Mouse (Mus musculus) kidney, adult 18-20 months (tissue): ENCODE data around the gene Polr2i.
"Not testable (repeated sequence)": the region's sequence is repeated elsewhere in the genome, so short reads cannot be mapped to it uniquely, and the experiment has no call there.

Source experiments
- DNase-seq: peaks from one replicate; pipeline ENCODE4 v3.0.0; 2021

Polr2i gene

DNA sequence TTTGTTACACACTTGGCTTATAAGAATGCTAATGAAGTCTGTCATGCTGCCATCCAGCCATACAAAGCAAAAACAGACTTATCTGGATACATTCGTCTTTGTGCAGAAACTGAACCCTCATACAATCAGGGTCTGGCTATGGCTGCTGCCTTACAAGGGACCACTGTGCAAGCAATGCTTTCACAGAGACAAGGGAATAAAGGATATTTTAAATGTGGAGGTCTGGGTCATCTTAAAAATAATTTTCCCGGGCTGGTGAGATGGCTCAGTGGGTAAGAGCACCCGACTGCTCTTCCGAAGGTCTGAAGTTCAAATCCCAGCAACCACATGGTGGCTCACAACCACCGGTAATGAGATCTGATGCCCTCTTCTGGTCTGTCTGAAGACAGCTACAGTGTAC is 25.4 kb upstream of the Polr2i start:
- not testable (repeated sequence) for DNase-seq

DNA sequence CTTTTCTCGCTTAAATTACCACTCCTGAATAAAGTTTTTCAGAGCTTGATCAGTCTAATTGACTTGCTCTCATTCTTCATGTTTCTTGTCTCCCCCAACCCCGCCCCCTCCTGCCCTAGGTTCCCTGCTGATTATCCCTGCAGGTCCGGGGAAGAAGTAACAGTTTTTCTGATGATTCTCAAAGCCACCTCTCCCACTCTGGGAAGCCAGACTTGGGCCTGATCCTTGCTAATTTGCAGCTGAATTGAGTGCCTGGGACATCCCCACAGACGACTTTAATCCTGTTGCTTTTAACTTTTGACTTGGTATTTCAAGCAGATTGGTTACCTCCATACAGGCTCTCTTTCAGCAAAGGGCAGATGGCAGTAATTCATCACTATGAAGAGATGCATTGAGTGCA is 20.7 kb upstream of the Polr2i start:
- no peak for DNase-seq

DNA sequence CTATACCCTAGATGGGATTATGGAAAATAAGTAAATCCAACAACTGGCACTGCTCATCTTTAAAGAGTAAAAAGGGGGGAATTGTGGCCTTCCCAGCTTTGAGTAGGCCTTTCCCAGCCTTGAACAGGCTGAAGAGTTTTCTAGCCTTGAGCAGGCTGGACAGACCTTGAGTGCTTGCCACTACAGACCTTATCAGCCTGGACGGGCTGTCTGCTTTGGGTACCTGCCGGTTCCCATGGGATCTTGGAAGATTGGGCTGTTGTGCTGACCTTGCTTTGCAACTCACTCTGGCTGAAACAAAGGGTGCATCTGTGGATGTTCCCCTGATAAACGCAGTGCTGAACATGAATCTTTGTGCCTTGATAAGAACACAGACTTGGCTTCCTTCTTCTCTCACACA is 17.9 kb upstream of the Polr2i start:
- DNase-seq, result no peak

DNA sequence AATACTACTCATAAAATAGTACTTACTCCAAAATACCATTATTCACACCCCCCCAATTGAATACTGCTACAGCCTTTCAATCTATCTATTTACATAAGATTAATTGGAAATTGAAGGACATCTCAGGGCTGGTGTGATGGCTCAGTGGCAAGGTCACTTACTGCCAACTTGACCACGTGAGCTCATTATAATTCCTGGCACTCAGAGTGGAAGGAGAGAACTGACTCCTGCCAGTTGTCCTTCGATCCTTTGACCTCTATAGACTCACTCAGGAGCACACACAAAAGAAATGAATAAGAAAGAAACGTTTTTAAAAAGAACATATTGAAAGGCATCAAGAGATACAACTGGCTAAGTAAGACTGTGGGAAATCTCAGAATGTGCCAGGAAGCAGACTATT is 15.9 kb upstream of the Polr2i start:
- peak; percentile 29 for DNase-seq

DNA sequence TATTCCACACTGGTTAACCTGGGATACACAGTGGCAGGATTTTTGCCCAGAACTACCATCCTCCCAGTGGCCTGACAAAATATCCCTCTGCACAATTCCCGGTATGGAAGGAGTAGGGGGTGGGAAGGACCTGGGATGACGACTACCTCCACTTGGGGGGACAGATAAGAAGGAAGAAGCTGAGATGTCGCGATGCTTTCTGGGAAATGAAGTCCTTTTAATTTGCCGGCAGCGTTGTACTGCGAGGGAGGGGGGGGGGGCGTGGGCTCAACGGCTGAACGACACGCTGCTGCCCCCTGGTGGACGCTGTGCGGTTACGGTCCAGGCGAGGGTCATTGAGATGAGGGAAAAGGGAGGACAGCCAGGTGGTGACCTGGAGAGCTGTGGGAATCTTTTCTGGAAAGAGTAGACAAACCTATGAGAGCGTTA is 15.0 kb upstream of the Polr2i start:
- DNase-seq, result peak; percentile 76

DNA sequence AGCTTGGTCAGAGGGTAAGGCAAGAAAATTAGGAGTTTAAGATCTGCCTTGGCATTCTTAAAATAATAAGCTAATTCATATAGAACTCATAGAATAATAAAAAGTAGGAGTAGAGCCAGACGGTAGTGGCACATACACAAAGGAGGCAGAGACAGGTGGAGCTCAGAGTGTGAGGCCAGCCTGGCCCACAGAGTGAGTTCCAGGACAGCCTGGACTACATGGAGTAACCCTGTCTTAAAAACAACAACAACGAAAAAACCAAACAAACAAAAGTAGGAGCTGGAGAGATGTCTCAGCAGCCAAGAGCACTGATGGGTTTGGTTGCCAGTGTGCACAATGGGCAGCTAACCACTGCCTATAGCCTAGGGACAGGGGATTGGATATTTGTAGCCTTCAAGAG is 14.5 kb upstream of the Polr2i start:
- DNase-seq, result no peak

DNA sequence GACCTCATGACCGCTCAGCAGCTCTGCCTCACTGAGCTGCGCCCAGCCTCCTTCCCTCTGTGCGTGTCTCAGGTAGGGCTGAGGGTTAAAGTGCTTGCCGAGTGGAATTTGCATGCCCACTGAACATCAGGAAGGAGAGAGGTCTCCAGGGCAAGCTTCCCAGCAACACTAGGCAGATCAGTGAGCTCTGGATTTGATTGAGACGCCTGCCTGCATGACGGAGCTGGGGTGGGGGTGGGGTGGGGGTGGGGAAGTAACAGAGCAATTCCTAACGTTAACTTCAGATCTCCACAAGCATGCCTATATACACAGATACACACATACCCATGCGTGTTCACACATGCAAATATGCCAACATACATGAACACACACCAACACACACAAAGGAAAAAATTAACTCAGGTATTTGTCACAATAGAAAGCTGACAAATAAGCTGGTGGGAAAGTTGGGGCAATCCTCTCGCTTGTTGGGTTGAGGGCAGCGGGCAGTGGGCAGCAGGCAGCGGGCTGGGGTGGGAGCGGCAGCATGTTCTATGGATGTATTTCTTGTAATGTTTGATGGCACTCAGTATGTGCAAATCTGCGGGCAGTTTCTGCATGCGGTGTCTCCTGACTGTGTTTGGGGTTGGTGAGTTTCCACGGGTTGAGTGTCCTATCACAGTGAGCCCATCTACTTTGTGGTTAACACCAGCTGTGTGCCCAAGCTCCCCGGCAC is 12.3 kb upstream of the Polr2i start:
- DNase-seq, result peak; percentile 67

DNA sequence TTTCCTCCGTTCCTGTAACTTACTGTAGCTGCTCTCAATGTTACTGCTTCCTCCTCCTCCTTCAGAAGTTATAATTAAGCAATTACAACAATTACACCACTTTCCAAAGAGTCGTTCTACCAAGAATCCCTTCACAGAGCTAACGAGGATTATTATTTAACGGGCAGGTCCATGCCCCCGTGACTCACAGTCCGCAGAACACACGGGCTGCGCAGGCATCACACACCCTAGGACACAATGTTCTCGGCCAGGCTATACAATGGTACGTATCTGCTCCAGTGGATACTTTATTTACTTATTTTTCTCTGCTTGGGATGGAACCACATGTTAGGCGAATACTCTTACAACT is 11.8 kb upstream of the Polr2i start:
- peak; percentile 60 for DNase-seq

DNA sequence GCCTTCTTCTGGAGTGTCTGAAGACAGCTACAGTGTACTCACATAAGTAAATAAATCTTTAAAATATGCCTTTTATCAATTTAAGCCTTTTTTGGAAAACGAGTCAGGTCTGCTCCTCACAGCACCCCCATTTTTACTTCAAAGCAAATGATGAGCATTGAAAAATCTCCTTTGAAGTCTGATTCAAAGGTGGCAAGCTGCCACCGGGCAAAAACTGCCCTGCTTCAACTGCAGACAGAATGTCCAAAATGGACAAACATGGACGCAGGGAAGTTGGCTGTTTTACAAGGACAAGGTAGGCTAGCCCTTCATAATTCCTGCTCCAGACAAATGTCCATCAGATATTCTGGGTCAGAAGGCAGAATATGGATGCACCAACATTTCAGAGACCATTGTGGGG is 10.3 kb upstream of the Polr2i start:
- DNase-seq, result no peak

DNA sequence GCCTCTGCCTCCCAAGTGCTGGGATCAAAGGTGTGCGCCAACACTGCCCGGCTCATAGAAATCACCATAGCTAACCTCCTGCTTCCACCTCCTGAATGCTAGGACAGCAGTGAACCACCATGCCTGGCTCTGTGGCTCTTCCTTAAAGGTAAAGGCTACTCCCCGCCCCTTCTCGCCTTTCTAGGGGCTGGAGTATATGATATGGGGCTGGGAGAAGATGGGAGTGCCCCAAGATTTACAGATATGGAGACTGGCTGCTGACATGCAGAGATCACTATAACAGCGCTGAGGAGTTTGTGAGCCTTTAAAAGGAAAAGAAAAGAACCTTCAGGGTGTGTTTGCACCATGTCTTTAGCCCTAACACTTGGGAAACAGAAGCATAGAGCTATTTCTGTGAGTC is 9.5 kb upstream of the Polr2i start:
- no peak for DNase-seq

DNA sequence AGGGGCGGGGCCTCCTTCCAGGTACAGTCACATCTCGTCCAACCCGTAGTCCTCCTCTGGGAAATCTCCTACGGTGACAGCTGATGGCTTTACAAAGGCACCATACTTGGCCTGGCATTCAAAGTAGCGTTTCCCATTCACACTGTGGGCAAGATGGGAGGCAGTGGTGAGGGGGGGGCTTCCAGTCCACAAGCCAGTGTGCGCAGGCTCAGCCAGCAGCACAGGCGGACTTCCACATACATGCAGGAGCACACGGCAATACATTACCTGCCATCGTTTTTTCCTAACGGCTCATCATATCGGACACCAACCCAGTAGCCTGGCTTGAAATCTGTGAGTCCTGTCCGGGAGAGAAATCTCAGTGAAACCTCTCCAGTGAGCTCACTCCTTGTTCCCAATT is 7.5 kb upstream of the Polr2i start:
- DNase-seq, result no peak

DNA sequence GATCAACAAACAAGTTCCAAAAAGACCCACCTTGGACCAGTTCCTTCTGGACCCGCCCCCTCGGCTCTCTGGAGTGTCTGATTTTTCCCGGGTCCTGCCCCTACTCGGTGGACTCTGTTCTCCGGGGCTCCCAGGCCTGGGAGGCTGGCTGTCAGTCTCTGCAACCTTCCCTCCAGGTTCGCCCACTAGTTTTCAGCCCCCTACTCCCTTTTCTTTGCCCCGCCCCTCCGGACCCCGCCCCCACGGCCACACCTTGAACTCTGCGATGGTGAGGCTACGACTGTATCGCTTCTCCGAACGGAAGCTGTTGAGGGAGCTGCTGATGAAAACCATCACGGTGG is 450 bp upstream of the Polr2i start:
- no peak for DNase-seq

DNA sequence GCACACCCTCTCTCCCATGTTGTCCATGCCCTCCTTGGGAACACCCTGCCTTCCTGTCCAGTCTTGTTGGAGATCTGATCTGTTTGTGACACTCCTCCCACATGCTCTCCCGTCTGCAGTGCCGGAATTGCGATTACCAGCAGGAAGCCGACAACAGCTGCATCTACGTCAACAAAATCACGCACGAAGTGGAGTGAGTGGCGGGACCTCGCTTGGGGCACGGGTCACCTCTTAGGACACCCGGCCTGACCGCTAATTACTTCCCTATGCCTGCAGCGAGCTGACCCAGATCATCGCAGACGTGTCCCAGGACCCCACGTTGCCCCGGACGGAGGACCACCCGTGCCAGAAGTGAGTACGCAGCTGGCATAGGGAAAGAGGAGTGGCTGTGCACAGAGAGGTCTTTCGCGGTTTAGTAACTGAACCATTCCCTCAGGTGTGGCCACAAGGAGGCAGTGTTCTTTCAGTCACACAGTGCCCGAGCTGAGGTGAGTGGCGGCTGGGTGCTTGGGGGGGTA is 942 bp downstream of the Polr2i start:
- peak; percentile 63 for DNase-seq

DNA sequence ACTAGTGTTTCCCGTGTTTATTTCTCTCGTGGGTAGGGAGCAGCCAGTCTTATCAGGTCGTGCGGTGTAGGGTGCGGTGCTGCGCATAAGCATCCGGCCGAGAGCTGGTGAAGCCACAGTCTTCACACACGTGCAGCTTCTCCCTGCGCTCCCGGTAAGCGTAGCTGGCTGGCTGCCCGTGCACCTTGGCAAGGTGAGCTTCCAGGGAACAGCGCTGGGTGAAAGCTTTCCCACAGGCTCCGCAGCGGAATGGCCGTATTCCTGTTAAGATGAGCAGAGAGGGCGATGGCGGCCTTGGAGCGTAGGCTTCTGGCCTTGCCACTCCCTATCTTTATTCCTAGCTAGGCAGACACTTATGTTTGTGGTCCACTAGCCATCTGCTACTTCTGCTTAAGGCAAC is 1.6 kb downstream of the Polr2i start:
- DNase-seq, result peak; percentile 44

DNA sequence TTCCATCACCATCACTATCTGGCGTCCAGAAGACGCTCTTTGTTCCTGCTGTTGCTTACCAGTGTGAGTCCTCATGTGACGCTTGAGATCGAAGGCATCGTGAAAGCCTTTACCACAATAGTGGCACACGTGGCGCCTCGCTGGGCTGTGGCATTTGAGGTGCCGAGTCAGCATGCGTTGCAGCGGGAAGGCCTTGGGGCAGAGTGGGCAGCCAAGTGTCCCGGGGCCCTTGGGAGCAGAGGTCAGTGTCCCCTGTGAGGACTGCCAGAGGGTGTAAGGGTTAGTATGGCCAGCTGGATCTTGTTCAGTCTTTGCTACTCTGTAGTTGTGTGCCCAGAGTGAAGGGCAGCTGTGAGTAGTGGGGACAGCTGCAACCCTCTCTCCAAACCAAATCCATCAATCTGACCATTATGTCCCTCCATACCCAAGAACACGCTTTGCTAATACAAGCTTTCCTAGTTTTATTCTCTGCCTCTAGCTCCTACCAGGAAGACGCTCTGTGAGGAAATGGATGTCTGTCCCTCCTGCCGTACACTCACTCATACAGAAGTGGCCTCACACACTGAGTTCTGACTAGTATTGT is 2.6 kb downstream of the Polr2i start:
- DNase-seq, result peak; percentile 81

DNA sequence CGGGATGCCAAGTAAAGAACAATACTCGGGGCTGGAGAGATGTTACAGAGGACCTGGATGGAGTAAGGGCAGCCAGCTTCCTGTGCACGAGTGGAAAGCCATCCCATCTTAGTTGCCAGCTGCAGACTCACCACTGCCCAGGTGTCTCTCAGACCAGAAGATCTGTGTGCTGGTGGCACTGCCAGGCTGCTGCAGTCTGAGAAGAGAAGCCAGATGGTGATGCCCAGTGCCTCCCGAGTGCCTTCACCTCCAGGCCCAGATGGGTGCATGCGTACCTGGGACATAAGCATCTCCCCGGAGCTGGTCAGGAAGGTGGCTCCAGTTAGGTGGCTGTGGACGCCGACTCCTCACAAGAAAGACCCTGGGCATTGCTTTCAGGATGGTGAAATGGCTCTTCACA is 3.3 kb downstream of the Polr2i start:
- no peak for DNase-seq

DNA sequence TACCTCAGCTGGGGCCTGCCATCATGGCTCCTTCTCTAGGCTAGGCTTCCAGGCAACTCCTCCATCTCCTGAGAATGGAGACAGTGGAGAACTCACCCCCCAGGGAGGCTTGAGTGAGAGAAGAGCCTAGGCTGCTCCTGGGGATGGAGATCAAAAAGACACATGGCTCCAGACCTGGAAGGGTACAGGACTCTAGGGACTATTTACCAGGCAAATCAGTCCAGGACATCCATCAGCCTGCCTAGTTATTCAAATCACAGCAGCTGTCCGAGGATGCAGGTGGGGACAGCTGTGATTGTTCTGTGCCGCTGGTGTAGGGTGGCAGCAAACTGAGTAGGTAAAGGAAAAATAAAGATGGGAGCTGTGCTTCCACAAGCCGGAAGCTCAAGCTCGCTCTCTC is 3.9 kb downstream of the Polr2i start, which contains the start of gene Ovol3:
Gene Ovol3, minus strand, starts transcription at position 101 of the 400 bp plus-strand sequence.
- no peak for DNase-seq

DNA sequence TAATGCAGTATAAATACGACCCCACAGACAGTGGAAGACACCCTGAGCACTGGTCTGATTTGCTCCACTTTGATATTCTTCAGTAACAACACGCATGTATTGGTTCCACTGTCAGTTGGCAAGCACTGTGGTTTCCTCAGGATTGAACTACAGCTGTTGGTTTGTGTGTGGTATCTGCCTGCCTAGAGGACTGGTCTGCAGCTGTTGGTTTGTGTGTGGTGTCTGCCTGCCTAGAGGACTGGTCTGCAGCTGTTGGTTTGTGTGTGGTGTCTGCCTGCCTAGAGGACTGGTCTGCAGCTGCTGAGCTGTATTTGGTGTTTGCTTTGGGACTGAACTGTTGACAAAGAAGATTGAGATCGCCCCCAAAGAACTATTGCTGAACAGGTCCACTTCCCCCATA is 5.6 kb downstream of the Polr2i start:
- not testable (repeated sequence) for DNase-seq

DNA sequence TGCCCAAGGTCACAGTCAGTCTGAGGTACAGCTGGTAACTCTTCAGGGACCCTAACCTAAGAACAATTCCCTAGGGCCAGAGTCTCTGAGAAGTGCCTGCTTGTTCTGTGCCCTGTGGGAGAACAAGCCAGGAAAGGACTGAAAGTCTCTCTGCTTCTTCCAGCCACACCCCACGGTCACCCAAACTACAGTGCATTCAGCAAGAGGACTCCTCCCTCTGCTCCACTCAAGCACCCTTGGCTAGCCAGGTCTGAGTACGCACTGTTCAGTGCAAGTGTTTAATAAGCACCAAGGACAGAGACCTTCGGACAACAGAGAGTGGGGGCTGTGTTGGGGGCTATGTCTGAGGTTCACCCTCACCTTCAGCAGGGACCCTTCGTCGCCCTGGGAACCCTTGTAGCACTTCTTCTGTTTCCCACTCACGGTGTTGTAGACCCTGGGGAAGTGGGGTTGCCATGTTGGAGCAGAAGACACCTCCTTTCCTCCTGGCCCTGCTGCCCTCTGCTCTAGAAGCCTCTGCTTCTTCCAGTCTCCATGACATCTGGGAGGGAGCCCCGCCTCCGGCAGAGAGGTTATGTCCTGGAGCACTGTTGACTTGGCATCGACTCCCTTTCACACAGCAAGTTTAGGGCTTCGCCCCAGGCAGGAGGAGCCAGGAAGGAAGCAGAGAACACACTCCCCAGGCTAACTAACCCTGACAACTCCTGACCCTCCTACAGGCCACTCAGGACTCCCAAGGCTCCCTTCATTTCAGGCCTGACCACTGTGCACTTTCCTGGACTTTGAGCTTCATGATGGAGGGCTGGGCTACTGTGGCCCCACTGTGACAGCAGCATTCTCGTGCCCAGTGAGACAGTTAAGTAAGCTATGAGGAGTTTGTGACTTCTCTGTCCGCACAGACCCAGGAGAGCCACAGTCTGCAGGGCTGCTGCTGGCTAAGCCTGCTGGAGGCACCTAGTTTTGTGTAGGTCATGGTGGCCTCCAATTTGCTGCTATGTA is 20.5 kb downstream of the Polr2i start:
- peak; percentile 45 for DNase-seq

DNA sequence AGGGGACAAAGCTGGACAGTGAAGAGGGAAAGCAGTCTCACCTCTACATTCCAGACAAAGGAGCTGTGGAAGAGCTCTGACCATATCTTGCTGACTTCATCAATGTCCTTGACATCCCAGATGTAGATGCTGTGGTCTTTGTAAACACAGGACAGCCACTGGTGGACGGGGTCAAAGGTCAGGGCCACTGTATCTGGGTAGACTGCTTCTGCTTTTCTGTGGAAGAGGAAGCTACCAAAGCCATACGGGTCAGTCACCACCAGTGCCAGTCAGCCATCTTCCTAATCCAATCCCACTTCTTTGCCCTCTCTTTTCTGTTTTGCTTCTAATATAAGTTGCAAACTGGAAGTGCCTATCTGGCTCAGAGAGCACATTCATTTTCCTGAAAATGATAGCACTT is 33.3 kb downstream of the Polr2i start:
- no peak for DNase-seq

DNA sequence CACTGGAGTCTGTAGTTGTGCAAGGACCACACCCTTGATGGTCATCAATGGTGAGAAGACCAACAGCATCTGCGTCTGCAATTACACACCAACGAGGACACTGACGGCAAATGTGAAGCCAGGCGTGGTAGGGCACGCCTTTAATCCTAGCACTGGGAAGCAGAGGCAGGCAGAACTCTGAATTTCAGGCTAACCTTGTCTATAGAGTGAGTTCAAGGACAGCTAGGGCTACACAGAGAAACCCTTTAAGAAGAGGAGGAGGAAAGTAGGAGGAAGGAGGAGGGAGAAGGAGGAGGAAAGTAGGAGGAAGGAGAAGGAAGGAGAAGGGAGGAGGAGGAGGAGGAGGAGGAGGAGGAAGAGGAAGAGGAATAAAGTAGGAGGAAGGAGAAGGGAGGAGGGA is 33.8 kb downstream of the Polr2i start:
- no peak for DNase-seq

DNA sequence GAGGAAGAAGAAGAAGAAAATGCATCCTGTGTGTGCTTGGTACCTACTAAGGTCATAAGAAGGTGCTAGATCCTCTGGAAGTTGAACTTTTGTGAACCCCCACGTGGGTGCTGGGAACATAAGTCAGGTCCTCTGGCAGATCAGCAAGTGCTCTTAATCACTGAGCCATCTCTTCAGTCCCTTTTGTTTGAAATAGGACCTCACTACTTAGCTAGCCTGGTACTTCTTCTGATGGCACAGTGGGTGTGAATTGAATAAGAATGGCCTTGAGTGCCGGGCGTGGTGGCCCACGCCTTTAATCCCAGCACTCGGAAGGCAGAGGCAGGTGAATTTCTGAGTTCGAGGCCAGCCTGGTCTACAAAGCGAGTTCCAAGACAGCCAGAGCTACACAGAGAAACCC is 34.2 kb downstream of the Polr2i start:
- no peak for DNase-seq

DNA sequence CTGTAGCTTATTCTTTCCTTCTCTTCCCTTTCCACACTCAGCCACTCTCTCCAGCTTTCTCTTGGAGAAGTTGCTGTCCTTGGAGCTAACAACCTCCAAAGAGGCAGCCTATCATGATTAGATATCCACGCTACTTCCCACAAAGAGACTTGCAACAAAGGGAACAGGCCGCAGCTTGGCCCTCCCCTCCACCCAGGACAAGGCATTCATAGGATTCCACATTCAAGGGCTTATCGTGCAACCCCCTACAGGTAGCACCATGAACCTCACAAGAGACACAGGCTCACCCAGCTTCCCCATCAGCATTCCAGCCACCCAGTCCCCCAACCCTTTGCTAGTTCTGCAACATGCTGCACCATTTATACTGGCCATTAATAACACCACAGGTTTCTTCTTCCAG is 35.0 kb downstream of the Polr2i start:
- no peak for DNase-seq

DNA sequence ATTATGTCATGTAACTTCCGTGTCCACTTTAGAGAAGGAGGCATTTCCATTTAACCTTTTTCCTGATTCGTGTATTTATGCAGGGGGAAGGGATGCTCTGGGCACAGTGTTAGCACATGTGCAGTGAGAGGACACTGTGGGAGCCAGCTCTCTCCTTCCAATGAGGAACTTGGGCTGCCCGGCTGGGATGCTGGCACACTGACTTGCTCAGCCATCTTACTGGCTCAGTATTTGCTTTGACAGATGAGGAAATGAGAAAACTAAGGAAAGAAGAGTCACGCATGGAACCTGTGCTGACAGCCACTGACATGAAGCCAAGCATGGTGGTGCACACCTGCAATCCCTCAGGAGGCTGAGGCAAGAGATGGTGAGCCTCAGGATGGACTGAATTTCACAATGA is 37.9 kb downstream of the Polr2i start:
- no peak for DNase-seq
